Mouse (Mus musculus) kidney, adult 8-10 months (tissue): Measurements from ENCODE around the gene Kcnj15.
A peak's percentile ranks its signal among the peaks of the same experiment; 100 is the strongest.

Experiments used
- DNase-seq, 2 experiments: peaks; one replicate each; pipeline ENCODE4 v3.0.0; 2022

Kcnj15 gene

GRCm38 (mm10) chr16:95297651-95298050 is 40.3 kb downstream of the Kcnj15 start:
- DNase-seq, result no peak

DNA sequence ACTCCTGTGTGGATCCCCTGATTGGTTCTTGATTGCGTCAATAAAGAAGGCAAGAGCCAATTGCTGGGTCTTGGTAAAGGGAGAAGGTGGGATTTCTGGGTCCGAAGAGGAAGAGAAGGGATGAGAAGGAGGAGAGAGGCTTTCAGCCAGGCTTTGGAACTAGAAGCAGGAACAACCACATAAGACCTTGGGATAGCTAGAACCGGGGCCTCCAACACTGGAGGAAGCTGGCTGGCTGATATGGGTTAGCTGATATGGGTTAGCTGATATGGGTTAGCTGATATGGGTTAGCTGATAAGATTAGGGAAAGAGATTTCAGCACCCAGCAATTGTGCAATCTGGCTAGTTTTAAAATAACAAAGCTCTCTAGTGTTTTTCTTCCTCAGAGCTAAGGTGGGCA is 44.3 kb downstream of the Kcnj15 start:
- no peak for DNase-seq

GRCm38 (mm10) chr16:95303676-95304075 is 46.3 kb downstream of the Kcnj15 start:
- DNase-seq, result no peak

DNA sequence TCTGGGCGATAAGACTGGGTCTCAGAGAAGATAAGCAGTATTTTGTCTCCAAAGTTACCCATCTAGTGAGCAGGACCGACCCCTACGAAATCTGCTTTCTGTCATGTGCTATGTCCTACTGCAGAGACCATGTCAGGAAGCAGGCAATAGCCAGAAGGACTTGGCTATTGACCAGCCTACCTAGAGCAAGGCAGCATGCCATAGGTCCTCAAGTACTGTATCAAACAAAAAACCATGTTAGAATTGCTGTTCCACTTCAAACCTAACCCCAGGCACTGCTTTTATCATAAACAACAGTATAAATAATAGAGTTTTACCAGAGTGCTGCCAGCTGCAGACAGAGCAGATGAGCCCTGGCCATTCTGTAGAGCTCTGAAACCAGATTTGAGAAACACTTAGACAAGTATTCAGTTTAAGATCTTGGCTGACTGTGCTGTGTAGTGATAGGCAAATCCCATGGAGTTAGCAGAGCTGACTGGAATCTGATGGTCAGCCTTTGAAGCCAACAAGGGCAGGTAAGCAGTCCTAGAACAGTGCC is 50.5 kb downstream of the Kcnj15 start:
- DNase-seq, result no peak

- DNase-seq, result no peak
Observed at GRCm38 (mm10) chr16:95321945-95322625, 64.7 kb downstream of the Kcnj15 start.

- no peak for DNase-seq
Observed at GRCm38 (mm10) chr16:95332159-95332558, 74.8 kb downstream of the Kcnj15 start.

DNA sequence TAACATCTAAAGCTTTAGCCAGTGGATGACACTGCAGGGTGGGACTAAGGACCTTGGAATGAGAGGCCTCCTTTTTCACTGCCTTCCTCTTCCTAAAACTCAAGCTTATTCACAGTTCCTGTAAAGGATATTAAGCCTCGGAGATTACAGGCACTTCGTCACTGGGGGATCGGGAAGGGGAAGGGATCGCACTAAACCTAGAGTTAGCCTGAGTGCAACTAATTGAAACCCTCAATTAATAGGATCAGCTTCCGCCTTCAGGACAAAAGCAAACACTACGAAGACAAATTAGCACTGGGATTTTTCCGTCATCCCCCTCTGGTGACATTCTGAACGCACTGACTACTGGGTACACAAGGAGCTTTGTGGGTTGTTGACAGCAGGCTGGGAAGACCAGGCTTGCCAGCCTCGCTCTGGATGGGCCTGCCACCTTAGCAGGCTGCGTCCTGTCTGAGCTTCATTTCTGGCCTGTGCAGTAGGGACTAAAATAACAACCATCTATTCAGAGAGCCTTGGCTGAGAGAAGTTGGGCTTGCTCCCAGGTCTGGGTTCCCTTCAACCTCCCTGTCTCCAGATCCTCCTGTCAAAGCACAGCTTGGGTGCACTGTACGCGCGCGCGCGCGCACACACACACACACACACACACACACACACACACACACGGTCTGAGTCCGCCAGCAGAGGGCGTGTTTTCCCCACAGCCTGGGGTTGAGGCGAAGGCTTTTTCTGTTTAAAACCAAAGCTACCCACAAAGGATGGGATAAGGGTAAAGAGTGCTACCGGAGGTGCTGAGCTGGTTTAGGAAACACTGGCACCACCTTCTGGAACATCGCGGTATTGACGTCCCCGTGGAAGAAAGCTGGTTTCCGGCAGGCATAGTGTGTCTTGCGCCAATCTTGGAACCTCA is 83.8 kb downstream of the Kcnj15 start:
- DNase-seq, result peak; percentile 72 to 88

DNA sequence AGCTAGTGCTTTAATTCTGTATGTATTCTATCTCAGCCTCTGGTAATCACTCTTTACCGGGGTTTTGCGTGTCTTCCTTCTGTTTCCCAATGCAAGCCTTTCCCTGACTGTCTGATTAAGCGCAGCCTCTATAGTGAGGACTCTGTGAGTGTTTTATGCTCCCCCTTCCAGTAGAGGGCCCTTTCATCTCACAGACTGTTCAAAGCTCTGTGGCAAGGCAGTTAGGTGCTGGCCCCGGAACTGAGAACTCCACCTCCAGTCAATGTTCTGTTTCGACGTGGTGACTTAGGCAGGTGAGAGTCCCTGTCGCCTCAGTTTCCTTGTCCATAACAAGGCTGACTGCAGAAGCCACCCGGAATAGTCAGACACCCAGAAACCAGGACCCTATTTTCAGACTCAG is 84.7 kb downstream of the Kcnj15 start:
- no peak for DNase-seq

- no peak for DNase-seq
Observed at GRCm38 (mm10) chr16:95344961-95345360, 87.6 kb downstream of the Kcnj15 start.

- peak; percentile 38 to 70 for DNase-seq
Observed at GRCm38 (mm10) chr16:95345882-95346281, 88.5 kb downstream of the Kcnj15 start.

DNA sequence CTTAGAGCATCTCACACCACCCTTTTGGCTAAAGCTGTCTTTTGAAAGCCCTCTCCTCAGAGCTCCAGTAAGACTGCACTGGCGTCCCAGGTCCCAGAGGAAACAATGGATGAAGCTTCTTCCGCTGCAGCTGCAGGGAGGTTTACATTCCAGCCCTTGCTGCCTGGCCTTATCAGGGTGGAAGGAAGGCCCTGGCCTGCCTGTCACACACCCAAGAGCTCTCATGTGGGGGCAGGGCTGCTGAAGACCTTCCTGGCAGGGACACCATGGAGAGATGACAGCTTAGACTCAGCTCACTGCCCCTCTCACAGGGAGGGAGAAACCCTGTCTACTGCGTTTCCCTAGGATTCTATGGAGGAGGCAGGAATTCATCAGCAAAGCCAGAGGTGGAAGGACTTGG is 89.8 kb downstream of the Kcnj15 start:
- peak; percentile 45 to 46 for DNase-seq

- no peak for DNase-seq
Observed at GRCm38 (mm10) chr16:95348555-95348954, 91.2 kb downstream of the Kcnj15 start.

GRCm38 (mm10) chr16:95349344-95349743 is 92.0 kb downstream of the Kcnj15 start:
- no peak for DNase-seq

GRCm38 (mm10) chr16:95349745-95350144 is 92.4 kb downstream of the Kcnj15 start:
- DNase-seq, result no peak
